Mouse (Mus musculus) right cerebral cortex, adult 18-20 months (tissue): Measurements from ENCODE around the gene Smg7.

ENCODE experiments used
- DNase-seq: peaks from one replicate; pipeline ENCODE4 v3.0.0; 2022; ENCODE audit warnings: mixed read lengths

The Smg7 gene

DNA sequence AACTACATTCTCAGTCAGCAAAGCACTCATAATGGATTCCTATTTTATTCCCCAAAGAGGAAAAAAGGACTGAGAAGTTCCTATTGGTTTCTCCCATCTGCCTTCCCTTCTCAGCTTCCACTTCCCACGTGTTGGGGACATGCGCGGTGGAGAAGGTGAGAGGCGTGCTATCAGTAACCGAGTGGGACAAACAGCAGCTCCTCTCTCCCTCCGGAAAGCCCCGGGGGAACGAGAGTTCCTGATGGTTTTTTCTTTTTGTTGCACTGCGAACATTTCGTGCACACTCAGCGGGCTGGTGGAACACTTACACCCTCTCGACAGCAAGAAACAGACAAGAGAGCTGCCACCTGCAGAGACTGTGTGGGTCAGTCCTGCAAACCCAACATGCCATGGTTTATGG is 63.6 kb downstream of the Smg7 start:
- DNase-seq: peak; percentile 81

GRCm38 (mm10) chr1:152838026-152838702 is 64.3 kb downstream of the Smg7 start:
- DNase-seq: no peak

- no peak for DNase-seq
These were observed 67.4 kb downstream of the Smg7 start for GRCm38 (mm10) chr1:152835061-152835460.

DNA sequence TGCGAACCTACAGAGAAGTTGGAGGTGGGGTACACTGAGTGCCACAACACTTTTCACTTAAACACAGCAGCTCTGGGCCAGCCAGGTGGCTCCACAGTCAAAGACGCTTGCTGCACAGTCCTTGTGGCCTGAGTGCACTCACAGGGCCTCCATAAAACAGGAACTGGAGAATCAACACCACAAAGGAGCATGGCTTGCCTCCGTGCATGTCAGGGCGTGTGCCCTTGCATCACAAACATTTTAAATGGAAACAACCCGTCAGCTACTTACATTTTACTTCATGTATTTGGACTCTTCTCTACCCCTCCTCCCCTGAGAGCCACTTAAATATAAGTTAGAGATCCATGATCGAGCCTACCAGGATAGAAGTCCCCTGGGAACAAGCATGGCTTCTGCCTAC is 70.1 kb downstream of the Smg7 start:
- no peak for DNase-seq

- DNase-seq: no peak
These were observed 70.8 kb downstream of the Smg7 start for GRCm38 (mm10) chr1:152831619-152832018.

- DNase-seq: peak; percentile 83
These were observed 71.4 kb downstream of the Smg7 start for GRCm38 (mm10) chr1:152831003-152831402.

GRCm38 (mm10) chr1:152830054-152830453 is 72.4 kb downstream of the Smg7 start:
- no peak for DNase-seq

DNA sequence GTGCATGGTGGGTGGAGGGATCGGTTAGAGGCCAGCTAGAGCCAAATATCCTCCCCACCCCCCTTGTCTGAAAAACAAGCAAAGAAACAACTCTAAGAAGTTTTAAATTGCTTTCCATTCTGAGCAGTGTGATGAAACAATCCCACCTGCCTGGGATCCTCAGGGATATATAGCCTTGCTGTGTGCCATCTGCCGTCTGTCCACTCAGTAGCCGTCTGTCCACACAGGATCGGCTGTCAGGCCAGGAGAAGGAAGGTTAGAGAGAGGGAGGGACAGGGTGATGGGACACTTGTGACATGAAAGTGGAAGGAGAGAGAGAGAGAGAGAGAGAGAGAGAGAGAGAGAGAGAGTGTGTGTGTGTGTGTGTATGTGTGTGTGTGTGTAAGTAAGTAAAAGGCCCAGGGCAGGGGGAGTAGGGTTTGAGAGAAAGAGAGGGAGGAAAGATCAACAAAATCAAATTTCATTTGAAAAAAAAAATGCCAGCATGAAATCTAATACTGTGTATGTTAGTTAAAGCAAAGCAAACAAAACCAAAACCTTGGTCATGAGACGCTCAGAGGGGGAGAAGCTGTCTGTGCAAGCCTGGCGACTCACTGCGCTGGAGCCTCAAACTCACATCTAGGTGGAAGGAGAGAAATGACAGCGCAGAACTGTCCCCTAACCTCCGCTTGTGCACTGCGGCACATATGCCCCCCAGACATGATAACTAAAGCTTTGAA is 73.7 kb downstream of the Smg7 start:
- DNase-seq: no peak

DNA sequence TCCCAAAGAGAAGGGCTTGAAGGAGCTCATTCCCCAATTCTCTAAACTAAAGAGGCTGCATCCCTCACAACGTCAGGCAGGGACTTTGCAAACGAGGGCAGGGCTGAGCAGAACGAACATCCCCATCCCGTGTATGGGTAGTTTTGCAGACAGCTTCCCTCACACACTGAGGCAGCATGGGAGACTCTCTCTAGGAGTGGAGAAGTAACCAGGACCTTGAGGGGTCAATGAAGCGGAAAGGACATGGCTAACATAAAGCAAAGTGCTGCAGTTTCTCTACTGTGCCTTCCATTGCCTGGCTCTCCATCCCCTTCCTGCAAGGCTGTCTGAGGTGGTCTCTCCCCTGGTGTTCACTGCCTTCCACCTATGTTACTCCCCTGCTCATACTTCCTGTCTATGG is 74.3 kb downstream of the Smg7 start:
- DNase-seq: no peak

DNA sequence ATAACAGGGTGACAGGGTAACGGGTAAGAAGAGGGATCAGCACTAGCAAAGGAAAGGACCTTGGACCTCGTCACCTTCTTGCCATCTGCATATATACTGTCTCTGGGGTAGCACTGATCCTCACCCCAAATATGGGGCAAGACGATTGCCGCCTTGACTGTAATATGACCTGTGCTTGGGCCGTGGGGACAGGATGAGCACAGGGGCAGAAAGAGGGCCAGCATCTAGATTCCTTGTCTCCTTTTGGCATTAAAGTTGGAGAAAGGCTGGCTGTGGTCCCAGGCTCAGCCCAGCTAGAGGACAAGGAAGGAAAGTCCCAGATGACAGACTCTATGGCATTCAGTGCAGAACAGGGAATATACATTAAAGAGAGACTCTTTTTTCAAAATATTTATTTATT is 76.0 kb downstream of the Smg7 start:
- no peak for DNase-seq

DNA sequence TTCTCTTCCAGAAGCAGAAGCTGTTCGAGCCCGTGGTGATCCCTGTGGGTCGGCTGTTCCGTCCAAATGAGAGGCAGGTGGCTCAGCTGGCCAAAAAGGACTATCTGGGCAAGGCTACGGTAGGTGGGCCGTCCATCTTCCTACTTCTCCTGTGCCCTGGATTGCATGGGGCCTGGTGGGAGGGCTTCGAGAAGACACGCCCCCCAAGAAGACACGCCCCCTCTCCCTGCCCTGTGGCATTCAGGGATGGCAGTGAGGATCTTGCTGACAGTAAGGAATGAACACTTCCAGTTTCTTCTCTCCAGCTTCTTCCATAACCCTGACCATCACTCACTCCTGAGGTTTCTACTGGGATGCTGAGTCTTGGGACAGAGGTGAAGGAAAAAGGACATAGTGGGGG is 78.2 kb downstream of the Smg7 start:
- DNase-seq: no peak

DNA sequence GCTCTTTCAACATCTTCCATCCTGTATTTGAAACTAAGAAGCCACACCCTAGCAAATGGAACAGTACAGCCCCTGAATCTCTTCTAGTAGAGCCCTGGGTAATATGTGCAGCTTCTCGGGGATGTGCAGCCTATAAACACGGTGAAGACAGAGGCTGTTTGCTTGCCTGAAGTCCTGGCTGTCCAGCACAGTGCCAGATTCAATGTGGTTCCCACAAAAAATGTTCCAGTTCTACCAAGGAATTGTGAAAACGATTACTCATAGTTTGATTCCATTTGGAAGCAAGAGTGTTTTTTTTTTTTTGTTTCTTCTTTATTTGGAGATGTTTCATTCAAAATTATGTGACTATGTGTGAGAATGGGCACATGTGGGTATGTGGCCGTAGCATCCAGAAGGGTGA is 80.7 kb downstream of the Smg7 start:
- no peak for DNase-seq

DNA sequence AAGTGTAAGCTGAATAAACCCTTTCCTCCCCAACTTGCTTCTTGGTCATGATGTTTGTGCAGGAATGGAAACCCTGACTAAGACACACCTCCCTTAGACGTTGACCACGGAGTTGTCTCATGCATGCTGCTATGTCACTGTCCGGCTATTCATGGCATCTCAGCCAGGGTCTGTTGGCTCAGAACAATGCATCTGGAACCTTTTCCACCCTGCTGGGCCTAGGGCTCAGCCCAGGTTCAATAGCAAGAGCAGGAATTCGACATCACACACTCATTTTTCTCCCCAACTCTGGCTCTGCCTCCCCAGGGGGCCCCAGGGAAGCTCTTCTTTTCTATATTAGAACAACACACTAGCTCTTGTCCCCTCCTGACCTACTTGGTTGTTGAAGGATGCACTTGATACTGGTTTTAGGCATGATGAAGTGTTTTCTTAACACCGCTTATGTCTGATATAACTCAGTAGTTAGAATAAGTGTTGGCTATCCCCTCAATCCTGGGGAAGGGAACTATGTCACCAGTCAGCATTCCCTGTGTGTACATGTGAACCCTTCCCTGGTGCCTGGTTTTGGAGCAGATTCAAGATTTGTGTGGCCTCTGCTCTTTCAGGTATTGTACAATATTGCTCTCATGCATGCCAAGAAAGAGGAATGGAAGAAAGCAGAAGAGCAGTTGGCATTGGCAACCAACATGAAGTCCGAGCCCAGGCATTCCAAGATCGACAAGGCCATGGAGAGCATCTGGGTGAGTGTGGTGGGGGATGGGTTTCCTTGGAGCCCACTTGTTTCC is 81.3 kb downstream of the Smg7 start:
- DNase-seq: no peak

- peak; percentile 54 for DNase-seq
These were observed 82.9 kb downstream of the Smg7 start for GRCm38 (mm10) chr1:152819558-152819957.

GRCm38 (mm10) chr1:152817794-152818193 is 84.7 kb downstream of the Smg7 start:
- no peak for DNase-seq

GRCm38 (mm10) chr1:152817027-152817769 is 85.2 kb downstream of the Smg7 start:
- no peak for DNase-seq

DNA sequence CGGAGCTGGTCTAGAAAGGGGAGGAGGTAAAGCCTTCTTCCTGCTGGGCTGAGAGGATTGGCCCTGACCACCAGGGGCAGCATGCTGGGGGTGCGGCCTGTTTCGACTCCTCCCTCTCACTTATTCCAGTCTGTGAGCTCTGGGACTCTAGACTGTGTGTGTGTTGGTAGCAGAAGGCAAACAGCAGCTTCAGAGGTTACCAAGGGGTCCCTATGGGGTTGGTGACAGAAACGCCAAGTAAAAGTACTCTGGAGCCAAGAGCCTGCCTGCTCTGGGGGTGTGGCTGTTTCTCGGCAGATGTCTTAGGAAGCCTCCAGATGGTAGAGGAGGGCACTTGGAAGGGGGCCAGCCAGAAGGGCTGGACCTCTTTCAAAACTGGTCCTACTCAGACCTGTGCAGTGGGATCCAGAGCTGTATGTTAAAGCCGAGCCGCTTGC is 87.2 kb downstream of the Smg7 start:
- no peak for DNase-seq

- no peak for DNase-seq
These were observed 91.7 kb downstream of the Smg7 start for GRCm38 (mm10) chr1:152810533-152811439.

- DNase-seq: no peak
These were observed 92.7 kb downstream of the Smg7 start for GRCm38 (mm10) chr1:152809541-152810252.

- no peak for DNase-seq
These were observed 94.1 kb downstream of the Smg7 start for GRCm38 (mm10) chr1:152808392-152808680.

DNA sequence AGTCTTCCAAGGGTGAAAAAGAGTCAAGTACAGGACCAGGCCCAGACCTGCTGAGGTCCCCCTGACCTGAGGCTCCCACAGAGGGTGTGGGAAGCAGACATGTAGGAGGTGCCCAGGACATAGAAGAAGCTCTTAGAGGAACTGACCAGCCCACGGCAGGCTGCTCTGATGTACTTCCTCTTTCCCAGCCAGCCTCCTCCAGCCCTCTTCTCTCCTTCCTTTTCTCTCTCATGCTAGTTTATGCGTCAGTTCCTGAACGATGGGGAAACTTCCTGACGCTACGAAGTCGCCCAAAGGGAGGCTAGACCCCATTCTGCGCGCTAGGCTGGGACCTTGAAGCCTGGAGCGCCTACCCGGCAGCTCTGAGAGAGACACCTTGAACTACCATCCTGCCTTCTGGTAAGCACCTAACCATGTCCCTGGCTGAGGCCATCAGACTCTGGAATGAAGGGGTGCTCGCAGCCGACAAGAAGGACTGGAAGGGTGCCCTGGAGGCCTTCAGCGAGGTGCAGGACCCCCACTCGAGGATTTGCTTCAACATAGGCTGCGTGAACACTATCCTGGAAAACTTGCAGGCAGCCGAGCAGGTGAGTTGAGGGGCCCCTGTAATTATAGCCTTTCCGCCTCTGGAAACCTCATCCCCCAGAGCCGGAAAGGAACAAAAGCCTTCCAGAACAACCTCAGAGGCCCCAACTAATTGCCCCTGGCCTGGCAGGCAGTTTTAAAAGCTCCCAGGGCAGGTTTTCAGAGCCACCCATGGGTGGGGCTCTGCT is 94.6 kb downstream of the Smg7 start:
- no peak for DNase-seq
